Mouse (Mus musculus): ENCODE data around the gene Rbms2. TPM values are rescaled to one million over a fixed set of nuclear protein-coding genes. Genes with fewer than 3 reads are reported as not detected.
"Not testable (repeated sequence)": the region's sequence is repeated elsewhere in the genome, so short reads cannot be mapped to it uniquely, and the experiment has no call there.

Rbms2 gene
- polyA plus RNA-seq, 1 experiment = 97.3 TPM

DNA sequence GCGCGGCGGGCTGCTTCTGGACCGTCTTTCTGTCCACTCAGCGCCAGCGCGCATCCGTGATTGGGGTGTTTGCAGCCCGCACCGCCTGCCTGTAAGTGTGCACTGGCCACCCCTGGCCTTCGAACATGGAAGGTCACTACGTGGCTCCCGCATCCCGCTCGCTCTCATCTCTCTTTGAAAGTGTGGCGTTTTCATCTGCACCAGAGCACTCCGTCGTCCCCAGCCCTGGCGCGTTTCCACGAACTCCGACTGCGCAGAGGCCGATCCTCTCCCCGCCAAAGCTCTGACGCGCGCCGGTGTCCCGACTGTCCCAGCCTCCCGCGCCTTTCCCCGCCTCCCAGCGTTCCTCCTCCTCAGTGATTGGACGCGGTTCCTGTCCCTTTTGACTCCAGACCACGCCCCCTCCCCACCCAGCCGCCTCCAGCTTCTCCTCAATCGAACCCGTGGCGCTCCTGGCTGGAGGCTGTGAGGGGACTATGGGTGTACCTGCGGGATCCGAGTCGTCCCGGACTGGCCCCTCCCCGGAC, 14.0 kb upstream of the Rbms2 start, which contains the start of gene Gls2:
Gene Gls2, plus strand, starts transcription at position 434 of the 527 bp plus-strand sequence.
- no peaks in the 10 kb centered on the region for H3K79me2 ChIP-seq (ENCODE audit: control insufficient read depth, insufficient read depth)
- peak within 1 kb of the TSS; percentile 37 for H3ac ChIP-seq (ENCODE audit: control insufficient read depth, insufficient read length)
- H3K4me3 ChIP-seq = peak within 1 kb of the TSS; percentile 30
- peak within 1 kb of the TSS; percentile 91 for H3K4me2 ChIP-seq (ENCODE audit: low read depth)
- no peaks in the 10 kb centered on the region for H3K27me3 ChIP-seq (ENCODE audit: control insufficient read depth, insufficient read depth, insufficient read length)
- no peaks in the 10 kb centered on the region for H3K36me3 ChIP-seq (ENCODE audit: control insufficient read depth, insufficient read depth)
- TF ChIP-seq POLR2A (IDR thresholded peaks at IDR 0.05; ENCODE audit: insufficient read length, low read depth) (peak; percentile 68), E2F4 (IDR thresholded peaks at IDR 0.05; ENCODE audit: insufficient read depth) (peak; percentile 48), SRF (IDR thresholded peaks at IDR 0.05; ENCODE audit: control insufficient read depth, insufficient read length, low read depth) (no peak), POLR2AphosphoS2 (IDR thresholded peaks at IDR 0.05; ENCODE audit: insufficient read length, low read depth) (peak; percentile 73), CEBPB (IDR thresholded peaks at IDR 0.05; ENCODE audit: insufficient read depth, poor library complexity, severe bottlenecking) (no peak), MYOG (IDR thresholded peaks at IDR 0.05; ENCODE audit: control insufficient read depth in 1 of 3, insufficient read depth in 1 of 3, insufficient read length in 2 of 3, low read depth in 2 of 3) (no peak)

DNA sequence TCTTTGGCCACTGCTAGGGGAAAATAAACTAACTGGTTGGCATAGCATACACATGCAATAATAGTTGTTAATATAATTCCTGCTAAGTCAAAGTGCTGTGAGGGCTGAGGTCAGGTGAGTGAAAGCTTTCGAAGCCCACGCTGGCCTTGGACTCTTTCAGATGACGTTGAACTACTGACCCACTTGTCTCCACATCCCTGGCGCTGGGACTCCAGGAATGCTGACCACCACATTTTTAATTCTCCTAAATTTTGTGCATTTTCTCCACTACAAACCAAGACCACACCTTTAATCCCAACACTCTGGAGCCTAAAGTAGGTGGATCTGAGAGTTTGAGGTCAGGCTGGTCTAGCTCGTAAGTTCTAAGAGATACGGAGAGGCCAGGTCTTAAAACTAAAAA, 13.0 kb upstream of the Rbms2 start:
- H3K36me3 ChIP-seq (ENCODE audit: control insufficient read depth, insufficient read depth) = no peaks in the 10 kb centered on the region
- no peaks in the 10 kb centered on the region for H3K79me2 ChIP-seq (ENCODE audit: control insufficient read depth, insufficient read depth)
- H3K4me2 ChIP-seq (ENCODE audit: low read depth) = no peak overlapping the region
- no peak overlapping the region for H3K4me3 ChIP-seq
- no peaks in the 10 kb centered on the region for H3K27me3 ChIP-seq (ENCODE audit: control insufficient read depth, insufficient read depth, insufficient read length)
- no peak overlapping the region for H3ac ChIP-seq (ENCODE audit: control insufficient read depth, insufficient read length)
- TF ChIP-seq CEBPB (IDR thresholded peaks at IDR 0.05; ENCODE audit: insufficient read depth, poor library complexity, severe bottlenecking) (no peak), MAX (IDR thresholded peaks at IDR 0.05; ENCODE audit: low read depth) (no peak), POLR2AphosphoS2 (IDR thresholded peaks at IDR 0.05; ENCODE audit: insufficient read length, low read depth) (no peak), MYOD1 (IDR thresholded peaks at IDR 0.05; ENCODE audit: control insufficient read depth in 1 of 3, insufficient read length in 2 of 3, low read depth in 2 of 3) (no peak), TCF12 (IDR thresholded peaks at IDR 0.05; ENCODE audit: insufficient read depth, poor library complexity, severe bottlenecking) (no peak), TCF3 (IDR thresholded peaks at IDR 0.05; ENCODE audit: insufficient read length, low read depth) (no peak), SRF (IDR thresholded peaks at IDR 0.05; ENCODE audit: control insufficient read depth, insufficient read length, low read depth) (no peak), REST (IDR thresholded peaks at IDR 0.05; ENCODE audit: insufficient read depth, insufficient read length) (no peak), E2F4 (IDR thresholded peaks at IDR 0.05; ENCODE audit: insufficient read depth) (no peak), USF1 (IDR thresholded peaks at IDR 0.05; ENCODE audit: low read depth) (no peak), MYOG (IDR thresholded peaks at IDR 0.05; ENCODE audit: control insufficient read depth in 1 of 3, insufficient read depth in 1 of 3, insufficient read length in 2 of 3, low read depth in 2 of 3) (no peak), POLR2A (IDR thresholded peaks at IDR 0.05; ENCODE audit: insufficient read length, low read depth) (no peak)

DNA sequence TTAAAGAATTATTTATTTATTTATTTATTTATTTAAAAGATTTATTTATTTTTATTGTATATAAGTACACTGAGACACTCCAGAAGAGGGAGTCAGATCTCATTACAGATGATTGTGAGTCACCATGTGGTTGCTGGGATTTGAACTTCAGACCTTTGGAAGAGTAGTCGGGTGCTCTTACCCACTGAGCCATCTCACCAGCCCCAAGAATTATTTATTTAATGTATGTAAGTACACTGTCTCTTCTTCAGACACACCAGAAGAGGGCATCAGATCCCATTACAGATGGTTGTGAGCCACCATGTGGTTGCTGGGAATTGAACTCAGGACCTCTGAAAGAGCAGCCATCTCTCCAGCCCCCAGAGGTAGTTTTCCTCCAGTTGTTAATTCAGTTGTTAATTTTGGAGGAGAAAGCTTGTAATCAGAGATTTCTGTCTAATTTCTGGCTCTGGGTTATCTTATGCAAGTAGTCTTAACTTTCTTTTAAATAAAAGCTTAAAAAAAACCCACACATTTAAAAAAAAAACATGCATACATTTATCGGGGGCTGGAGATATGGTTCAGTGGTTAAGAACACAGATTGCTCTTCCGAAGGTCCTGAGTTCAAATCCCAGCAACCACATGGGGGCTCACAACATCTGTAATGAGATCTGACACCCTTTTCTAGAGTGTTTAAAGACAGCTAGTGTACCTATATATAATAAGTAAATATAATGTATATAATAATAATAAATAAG, 12.1 kb upstream of the Rbms2 start:
- not testable (repeated sequence) for H3K4me3 ChIP-seq; H3K36me3 ChIP-seq (ENCODE audit: control insufficient read depth, insufficient read depth); H3ac ChIP-seq (ENCODE audit: control insufficient read depth, insufficient read length); H3K4me2 ChIP-seq (ENCODE audit: low read depth); H3K27me3 ChIP-seq (ENCODE audit: control insufficient read depth, insufficient read depth, insufficient read length); H3K79me2 ChIP-seq (ENCODE audit: control insufficient read depth, insufficient read depth)

DNA sequence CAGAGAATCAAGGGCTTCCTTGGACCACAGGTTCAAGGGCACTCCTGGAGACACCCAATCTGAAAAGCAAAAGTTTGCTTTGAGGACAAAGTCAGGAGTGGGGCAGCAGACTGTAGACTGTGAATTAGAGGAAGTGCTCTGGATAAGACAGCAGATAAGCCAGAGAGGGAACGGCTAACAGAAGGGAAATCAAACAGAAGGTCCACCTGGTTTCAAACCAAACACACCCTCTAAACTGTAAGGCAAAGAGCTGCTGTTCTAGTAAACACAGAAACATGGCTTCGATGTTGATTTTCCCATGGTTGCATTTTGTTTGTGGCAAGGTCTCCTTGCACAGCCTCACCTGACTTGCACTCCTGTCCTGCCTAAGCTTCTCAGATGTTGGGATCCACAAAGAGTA, 11.4 kb upstream of the Rbms2 start:
- H3K27me3 ChIP-seq (ENCODE audit: control insufficient read depth, insufficient read depth, insufficient read length) = no peaks in the 10 kb centered on the region
- no peaks in the 10 kb centered on the region for H3K36me3 ChIP-seq (ENCODE audit: control insufficient read depth, insufficient read depth)
- no peak overlapping the region for H3K4me3 ChIP-seq
- H3K4me2 ChIP-seq (ENCODE audit: low read depth) = no peak overlapping the region
- H3K79me2 ChIP-seq (ENCODE audit: control insufficient read depth, insufficient read depth) = no peaks in the 10 kb centered on the region
- H3ac ChIP-seq (ENCODE audit: control insufficient read depth, insufficient read length) = no peak overlapping the region
- no peak for TF ChIP-seq MYOG (IDR thresholded peaks at IDR 0.05; ENCODE audit: control insufficient read depth in 1 of 3, insufficient read depth in 1 of 3, insufficient read length in 2 of 3, low read depth in 2 of 3)
- TF ChIP-seq SRF (IDR thresholded peaks at IDR 0.05; ENCODE audit: control insufficient read depth, insufficient read length, low read depth) = no peak
- TF ChIP-seq E2F4 (IDR thresholded peaks at IDR 0.05; ENCODE audit: insufficient read depth) = no peak
- no peak for TF ChIP-seq CEBPB (IDR thresholded peaks at IDR 0.05; ENCODE audit: insufficient read depth, poor library complexity, severe bottlenecking)
- no peak for TF ChIP-seq MAX (IDR thresholded peaks at IDR 0.05; ENCODE audit: low read depth)
- TF ChIP-seq POLR2A (IDR thresholded peaks at IDR 0.05; ENCODE audit: insufficient read length, low read depth) = no peak
- TF ChIP-seq POLR2AphosphoS2 (IDR thresholded peaks at IDR 0.05; ENCODE audit: insufficient read length, low read depth) = no peak

DNA sequence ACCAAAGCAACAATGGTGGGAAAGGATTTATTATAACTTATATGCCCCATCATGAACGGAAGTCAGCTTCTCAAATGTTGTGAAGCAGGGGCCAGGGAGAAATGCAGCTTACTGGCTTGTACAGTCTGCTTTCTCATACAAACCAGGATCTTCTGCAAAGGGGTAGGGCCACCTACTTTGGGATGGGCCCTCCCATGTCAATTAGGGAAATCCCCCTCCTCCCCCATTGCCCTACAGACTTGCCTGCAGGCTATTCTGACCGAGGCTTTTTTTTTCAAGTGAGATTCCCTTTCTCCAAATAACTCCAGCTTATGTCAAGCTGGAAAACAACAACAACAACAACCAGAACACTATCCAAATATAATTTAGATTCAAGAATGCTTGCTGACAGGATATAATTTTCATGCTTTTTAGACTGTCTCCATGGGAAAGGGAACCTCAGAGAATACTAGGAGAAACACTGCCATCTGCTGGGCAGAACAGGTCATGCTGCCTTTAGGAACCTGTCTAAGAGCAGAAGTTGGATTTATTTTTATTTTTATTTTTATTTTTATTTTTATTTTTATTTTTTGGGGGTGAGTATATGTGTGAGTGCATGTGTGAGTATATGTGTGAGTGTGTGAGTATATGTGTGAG, 8.3 kb upstream of the Rbms2 start:
- no peak overlapping the region for H3K4me3 ChIP-seq
- no peak overlapping the region for H3ac ChIP-seq (ENCODE audit: control insufficient read depth, insufficient read length)
- H3K27me3 ChIP-seq (ENCODE audit: control insufficient read depth, insufficient read depth, insufficient read length) = no peaks in the 10 kb centered on the region
- TF ChIP-seq SRF (IDR thresholded peaks at IDR 0.05; ENCODE audit: control insufficient read depth, insufficient read length, low read depth) = no peak
- H3K36me3 ChIP-seq (ENCODE audit: control insufficient read depth, insufficient read depth) = no peaks in the 10 kb centered on the region
- H3K4me2 ChIP-seq (ENCODE audit: low read depth) = no peak overlapping the region
- H3K79me2 ChIP-seq (ENCODE audit: control insufficient read depth, insufficient read depth) = no peaks in the 10 kb centered on the region
